Mouse (Mus musculus): Measurements from ENCODE around the gene Adcy6. TPM values are rescaled to one million over a fixed set of nuclear protein-coding genes. Genes with fewer than 3 reads are reported as not detected.
A peak's percentile ranks its signal among the peaks of the same experiment; 100 is the strongest.

Gene Adcy6
- total and polyA plus RNA-seq, 3 experiments: 76.0 to 77.3 TPM; not detected in 1

DNA sequence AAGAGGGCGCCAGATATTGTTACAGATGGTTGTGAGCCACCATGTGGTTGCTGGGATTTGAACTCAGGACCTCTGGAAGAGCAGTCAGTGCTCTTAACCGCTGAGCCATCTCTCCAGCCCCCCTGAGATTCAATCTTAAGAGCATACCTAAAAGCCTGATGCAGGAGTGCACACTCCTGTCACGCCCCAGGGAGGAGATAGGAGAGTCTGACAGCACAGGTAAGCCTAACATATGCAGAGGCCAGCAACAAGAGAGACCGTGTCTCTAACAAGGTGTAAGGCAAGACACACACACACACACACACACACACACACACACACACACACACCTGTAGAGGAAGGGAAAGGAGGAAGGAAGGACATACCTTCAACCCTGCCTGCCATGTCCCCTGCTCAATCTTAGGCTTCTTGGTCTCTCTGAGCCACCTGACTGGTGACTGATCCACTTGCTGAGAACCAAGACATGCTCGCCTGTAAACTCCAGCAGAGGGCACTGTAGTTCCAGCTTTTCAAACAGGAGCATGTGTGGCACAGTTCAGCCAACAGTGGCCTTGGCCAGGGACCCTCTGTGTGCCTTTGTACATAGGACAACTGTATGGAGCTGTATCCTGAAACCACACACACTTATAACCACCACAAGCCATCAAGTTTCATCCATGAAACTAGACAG lies 29.9 kb downstream of the Adcy6 start:
- Histone ChIP-seq H3K4me3 (ENCODE audit: control insufficient read depth in 1 of 2, insufficient read depth in 1 of 2, low read depth in 2 of 2, low read length in 2 of 2) (no peak overlapping the region), H3K9ac (ENCODE audit: control insufficient read depth, low read depth, low read length, poor library complexity, severe bottlenecking) (no peak overlapping the region), H3K9me3 (replicated peaks; ENCODE audit: insufficient read depth, low read length) (no peaks in the 10 kb centered on the region), H3K4me1 (ENCODE audit: control insufficient read depth in 1 of 2, insufficient read depth in 2 of 2, low read length in 2 of 2) (peaks cover 0 to 2% of the 10 kb centered on the region in 2 experiments; a peak in 2 of 4 replicates), H3K27me3 (ENCODE audit: control insufficient read depth in 1 of 2, insufficient read depth in 2 of 2, low read length in 2 of 2) (no peaks in the 10 kb centered on the region), H3K79me2 (ENCODE audit: control insufficient read depth, insufficient read depth, low read length, poor library complexity) (no peaks in the 10 kb centered on the region), H3K36me3 (ENCODE audit: control insufficient read depth in 1 of 2, insufficient read depth in 2 of 2, low read length in 2 of 2) (peaks cover 0 to 2% of the 10 kb centered on the region in 2 experiments; a peak in 1 of 4 replicates), H3K27ac (ENCODE audit: control insufficient read depth, low read depth, low read length) (no peak overlapping the region)
- TF ChIP-seq TBP (IDR thresholded peaks at IDR 0.05; ENCODE audit: low read depth, low read length): peak; percentile 75
- no peak for TF ChIP-seq ETS1 (IDR thresholded peaks at IDR 0.05; ENCODE audit: low read depth, low read length)
- TF ChIP-seq MXI1 (IDR thresholded peaks at IDR 0.05; ENCODE audit: low read depth, low read length): peak; percentile 55; the same call in 1 of the 2 replicates
- 0 out of 2 replicates have a peak, but pooled peaks have one; percentile 29 for TF ChIP-seq HCFC1 (IDR thresholded peaks at IDR 0.05; ENCODE audit: low read depth, low read length)
- no peak for TF ChIP-seq CHD1 (IDR thresholded peaks at IDR 0.05; ENCODE audit: low read depth, low read length)
- no peak for TF ChIP-seq POLR2AphosphoS5 (IDR thresholded peaks at IDR 0.05; ENCODE audit: borderline replicate concordance, low read depth, low read length)
- peak; percentile 100 for TF ChIP-seq SMC3 (IDR thresholded peaks at IDR 0.05; ENCODE audit: low read depth, low read length)
- TF ChIP-seq RAD21 (IDR thresholded peaks at IDR 0.05; ENCODE audit: low read depth, low read length): peak; percentile 100
- TF ChIP-seq ZC3H11A (IDR thresholded peaks at IDR 0.05; ENCODE audit: low read depth, low read length): peak; percentile 100
- no peak for TF ChIP-seq MAZ (IDR thresholded peaks at IDR 0.05; ENCODE audit: low read depth, low read length)
- peak in 2 of 3 experiments; percentile 93 to 96 for TF ChIP-seq CTCF (IDR thresholded peaks at IDR 0.05 in 2 of 3, conservative IDR thresholded peaks at IDR 0.05 in 1 of 3; ENCODE audit: control insufficient read depth in 1 of 3, insufficient read depth in 1 of 3, low read depth in 2 of 3, low read length in 3 of 3, poor library complexity in 1 of 3, severe bottlenecking in 1 of 3)
- TF ChIP-seq MYC (IDR thresholded peaks at IDR 0.05; ENCODE audit: low read depth, low read length): peak; percentile 85
- no peak for TF ChIP-seq RCOR1 (IDR thresholded peaks at IDR 0.05; ENCODE audit: low read depth, low read length)
- TF ChIP-seq MEF2A (IDR thresholded peaks at IDR 0.05; ENCODE audit: extremely low read depth, insufficient replicate concordance, low read depth, low read length, poor library complexity, severe bottlenecking): no peak
- TF ChIP-seq SIN3A (IDR thresholded peaks at IDR 0.05; ENCODE audit: low read length): peak; percentile 83
- no peak for TF ChIP-seq USF1 (IDR thresholded peaks at IDR 0.05; ENCODE audit: low read depth, low read length)
- no peak for TF ChIP-seq MYB (IDR thresholded peaks at IDR 0.05; ENCODE audit: low read depth, low read length)
- peak; percentile 96 for DNase-seq (ENCODE audit: low read depth, low spot score)

DNA sequence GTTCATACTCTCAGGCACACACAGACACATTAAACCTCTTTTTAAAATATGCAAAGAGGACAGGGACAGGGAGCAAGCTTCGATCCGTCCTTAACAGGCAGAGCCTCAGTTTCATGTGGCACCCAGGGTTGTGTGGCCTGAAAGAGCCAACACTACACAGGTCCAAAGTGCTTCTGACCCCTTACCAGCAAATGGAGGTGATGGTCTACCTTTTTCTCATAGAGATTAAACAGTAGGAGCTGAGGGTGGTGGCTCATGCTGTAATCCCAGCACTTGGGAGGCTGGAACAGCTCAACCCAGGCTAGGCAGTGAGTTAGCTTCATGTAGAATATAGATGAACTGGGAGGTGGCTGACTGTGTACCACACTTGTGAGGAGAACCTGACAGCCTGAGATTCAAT lies 30.6 kb downstream of the Adcy6 start:
- H3K27ac ChIP-seq (ENCODE audit: control insufficient read depth, low read depth, low read length): no peak overlapping the region
- H3K9ac ChIP-seq (ENCODE audit: control insufficient read depth, low read depth, low read length, poor library complexity, severe bottlenecking): no peak overlapping the region
- TF ChIP-seq ZNF384 (IDR thresholded peaks at IDR 0.05; ENCODE audit: low read depth, low read length) (peak; percentile 45; the same call in 1 of the 2 replicates), CTCF (IDR thresholded peaks at IDR 0.05 in 2 of 3, conservative IDR thresholded peaks at IDR 0.05 in 1 of 3; ENCODE audit: control insufficient read depth in 1 of 3, insufficient read depth in 1 of 3, low read depth in 2 of 3, low read length in 3 of 3, poor library complexity in 1 of 3, severe bottlenecking in 1 of 3) (peak in 1 of 3 experiments; percentile 11; a peak in 1 of 6 replicates), CHD2 (IDR thresholded peaks at IDR 0.05; ENCODE audit: low read length) (no peak)
- H3K9me3 ChIP-seq (replicated peaks; ENCODE audit: insufficient read depth, low read length): no peaks in the 10 kb centered on the region
- no peaks in the 10 kb centered on the region for H3K36me3 ChIP-seq (ENCODE audit: control insufficient read depth in 1 of 2, insufficient read depth in 2 of 2, low read length in 2 of 2)
- no peaks in the 10 kb centered on the region for H3K4me1 ChIP-seq (ENCODE audit: control insufficient read depth in 1 of 2, insufficient read depth in 2 of 2, low read length in 2 of 2)
- no peaks in the 10 kb centered on the region for H3K27me3 ChIP-seq (ENCODE audit: control insufficient read depth in 1 of 2, insufficient read depth in 2 of 2, low read length in 2 of 2)
- no peak overlapping the region for H3K4me3 ChIP-seq (ENCODE audit: control insufficient read depth in 1 of 2, insufficient read depth in 1 of 2, low read depth in 2 of 2, low read length in 2 of 2)
- H3K79me2 ChIP-seq (ENCODE audit: control insufficient read depth, insufficient read depth, low read length, poor library complexity): no peaks in the 10 kb centered on the region
- DNase-seq (ENCODE audit: low read depth, low spot score): no peak
